Mouse (Mus musculus) activated CD4-positive, CD25-positive, alpha-beta regulatory T cell, adult 4 months (primary cell): ENCODE measurements around the gene Galk1. TPM values are rescaled to one million over a fixed set of nuclear protein-coding genes. Genes with fewer than 3 reads are reported as not detected.

ENCODE experiments used
- ATAC-seq: one replicate; pipeline ENCODE4 v1.8.0; 2017
- polyA plus RNA-seq, 2 experiments: library from polyadenylated mRNA; unstranded; fragments of 100-300 nt; shearing (Covaris generic); gene quantifications; one replicate each; pipeline ENCODE4 v1.2.1; 2017

Galk1 gene
- polyA plus RNA-seq, 2 experiments from 2014 or later, result 23.0 to 25.3 TPM

DNA sequence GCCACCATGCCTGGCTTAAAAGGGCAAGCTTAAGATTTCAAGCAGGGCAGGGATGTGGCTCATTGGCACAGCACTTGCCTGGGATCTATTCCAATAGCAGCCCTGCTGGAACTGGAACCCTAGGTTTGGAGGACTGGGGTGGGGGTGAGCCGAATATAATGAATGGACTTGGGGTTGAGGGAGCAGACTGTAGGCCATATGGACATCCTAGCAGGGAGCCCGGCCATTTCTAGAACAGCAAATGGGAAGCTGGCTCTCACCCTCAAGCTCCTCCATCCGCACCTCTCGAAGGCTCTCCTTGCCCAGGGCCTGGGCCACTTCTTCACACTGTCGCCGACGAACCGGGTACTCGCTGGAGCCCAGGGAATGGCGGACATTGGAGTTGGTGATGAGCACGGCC is 2.9 kb downstream of the Galk1 start:
- ATAC-seq, result no peak

DNA sequence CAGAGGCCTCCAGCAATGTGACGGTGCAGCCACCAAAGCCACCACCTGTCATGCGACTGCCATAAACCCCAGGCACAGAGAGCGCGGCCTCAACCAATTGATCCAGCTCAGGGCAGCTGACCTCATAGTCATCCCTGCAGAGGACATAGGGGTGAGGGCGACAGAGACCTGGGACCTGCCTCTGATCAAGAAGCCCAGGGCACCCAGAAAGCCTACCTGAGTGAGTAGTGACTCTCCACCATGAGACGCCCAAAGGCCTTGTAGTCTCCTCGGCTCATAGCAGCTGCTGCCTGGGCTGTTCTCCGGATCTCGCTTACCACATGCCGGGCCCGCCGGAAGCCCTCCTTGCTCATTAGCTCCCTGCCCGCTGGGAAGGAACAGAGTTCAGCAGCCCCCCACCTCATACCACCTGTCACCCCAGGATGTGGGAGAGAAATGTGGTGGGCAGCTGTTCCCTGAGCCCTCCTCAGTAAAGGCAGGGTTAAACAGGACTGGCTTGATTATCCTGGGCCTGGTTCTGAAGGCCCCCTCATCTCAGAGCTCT is 3.6 kb downstream of the Galk1 start:
- no peak for ATAC-seq

DNA sequence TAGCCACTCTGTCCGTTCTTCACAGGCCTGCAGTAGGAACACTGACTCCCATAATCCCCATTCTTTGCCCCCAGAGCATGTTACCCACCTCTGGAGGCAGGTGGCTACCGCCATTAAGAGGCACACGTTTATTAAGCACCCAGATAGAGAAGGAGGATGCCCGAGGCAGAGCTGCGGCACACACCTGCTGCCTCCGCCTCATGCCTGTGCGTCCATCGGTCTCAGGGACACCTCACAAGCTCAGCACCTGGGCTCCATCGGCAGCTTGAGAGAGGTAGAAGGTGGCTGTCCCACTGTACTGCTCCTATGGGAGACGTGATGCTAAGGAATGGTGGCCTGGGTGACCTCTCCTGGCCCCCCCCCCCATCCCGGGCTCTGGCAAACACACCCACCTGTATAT is 4.1 kb downstream of the Galk1 start:
- no peak for ATAC-seq

DNA sequence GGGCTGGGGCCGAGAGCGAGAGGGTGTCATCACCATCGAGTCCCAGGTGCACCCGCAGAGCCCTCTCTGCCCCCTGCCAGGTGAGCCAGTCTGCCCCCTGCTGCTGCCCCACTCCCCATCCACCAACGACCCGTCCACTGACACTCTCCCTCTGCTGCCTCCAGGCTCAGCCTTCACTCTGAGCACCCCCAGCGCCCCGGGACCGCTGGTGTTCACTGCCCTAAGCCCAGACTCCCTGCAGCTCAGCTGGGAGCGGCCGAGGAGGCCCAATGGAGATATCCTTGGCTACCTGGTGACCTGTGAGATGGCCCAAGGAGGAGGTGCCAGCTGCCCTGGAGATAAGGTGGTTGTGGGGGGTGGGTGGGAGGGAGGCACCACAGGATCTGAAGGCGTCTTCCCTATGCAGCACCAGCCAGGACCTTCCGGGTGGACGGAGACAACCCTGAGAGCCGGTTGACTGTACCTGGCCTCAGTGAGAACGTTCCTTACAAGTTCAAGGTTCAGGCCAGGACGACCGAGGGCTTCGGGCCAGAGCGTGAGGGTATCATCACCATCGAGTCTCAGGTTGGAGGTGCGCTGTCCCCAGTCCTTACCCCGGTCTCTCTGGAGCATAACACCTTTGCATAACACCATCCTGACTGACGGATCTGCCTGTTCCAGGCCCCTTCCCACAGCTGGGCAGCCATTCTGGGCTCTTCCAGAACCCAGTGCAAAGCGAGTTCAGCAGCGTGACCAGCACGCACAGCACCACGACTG is 5.2 kb downstream of the Galk1 start:
- no peak for ATAC-seq

DNA sequence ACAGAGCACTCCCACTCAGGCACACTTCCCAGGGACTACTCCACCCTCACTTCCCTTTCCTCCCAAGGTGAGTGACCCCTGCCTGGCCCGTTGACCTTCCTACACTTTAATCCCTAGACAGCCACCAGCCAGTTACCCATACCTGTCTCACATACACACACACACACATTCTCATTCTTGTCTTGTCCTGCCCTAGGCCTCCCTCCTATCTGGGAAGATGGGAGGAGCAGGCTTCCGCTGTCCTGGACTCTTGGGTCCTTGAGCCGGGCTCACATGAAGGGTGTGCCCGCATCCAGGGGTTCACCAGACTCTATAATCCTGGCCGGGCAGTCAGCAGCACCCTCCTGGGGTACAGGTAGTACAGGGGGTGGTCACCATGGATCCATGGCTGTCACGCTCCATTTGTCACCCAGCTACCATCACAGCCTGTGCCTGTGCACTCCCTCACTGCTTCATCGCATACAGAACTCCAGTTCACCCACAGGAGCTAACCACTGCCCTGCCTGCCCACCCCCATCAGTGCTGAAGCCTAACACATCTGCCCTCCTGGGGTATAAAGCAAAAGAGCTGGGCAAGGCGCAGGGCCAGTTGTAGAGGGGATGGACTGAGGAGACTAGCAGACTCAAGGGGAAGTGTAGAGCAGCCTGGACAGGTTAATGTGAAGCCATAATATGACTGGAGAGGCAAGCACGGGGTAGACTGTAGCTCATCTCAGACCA is 6.7 kb downstream of the Galk1 start:
- ATAC-seq, result no peak

DNA sequence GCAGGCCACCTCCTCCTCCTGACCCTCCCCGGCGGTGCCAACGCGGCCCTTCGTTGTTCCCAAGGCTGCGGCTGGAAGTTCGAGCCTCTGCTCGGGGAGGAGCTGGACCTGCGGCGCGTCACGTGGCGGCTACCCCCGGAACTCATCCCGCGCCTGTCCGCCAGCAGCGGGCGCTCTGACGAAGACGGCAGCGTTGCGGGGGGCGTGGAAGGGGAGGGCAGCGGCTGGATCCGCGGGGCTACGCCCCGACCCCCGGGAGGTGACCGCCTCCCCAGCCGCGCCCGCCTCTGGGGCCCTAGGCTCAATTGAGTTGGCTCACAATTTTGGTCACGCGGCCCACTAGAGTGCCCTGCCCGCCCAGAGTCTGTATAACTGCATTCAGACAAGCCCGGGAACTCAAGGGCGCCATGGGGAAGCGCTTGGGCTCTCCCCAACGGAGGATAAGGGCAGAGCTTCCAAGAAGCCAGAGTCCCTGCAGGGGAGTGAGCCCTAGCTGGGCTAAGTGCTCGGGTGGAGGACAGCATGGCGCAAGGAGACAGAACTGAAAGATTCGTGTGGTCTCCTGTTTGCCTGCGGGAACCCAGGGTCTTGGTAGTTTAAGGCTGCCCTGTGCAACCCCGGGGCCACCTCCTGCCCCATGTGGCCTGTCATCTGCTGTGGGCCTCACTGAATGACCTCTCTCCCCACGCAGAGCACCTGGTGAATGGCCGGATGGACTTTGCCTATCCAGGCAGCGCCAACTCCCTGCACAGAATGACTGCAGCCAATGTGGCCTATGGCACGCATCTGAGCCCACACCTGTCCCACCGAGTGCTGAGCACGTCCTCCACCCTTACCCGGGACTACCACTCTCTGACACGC is 7.4 kb downstream of the Galk1 start:
- ATAC-seq, result peak; percentile 52

DNA sequence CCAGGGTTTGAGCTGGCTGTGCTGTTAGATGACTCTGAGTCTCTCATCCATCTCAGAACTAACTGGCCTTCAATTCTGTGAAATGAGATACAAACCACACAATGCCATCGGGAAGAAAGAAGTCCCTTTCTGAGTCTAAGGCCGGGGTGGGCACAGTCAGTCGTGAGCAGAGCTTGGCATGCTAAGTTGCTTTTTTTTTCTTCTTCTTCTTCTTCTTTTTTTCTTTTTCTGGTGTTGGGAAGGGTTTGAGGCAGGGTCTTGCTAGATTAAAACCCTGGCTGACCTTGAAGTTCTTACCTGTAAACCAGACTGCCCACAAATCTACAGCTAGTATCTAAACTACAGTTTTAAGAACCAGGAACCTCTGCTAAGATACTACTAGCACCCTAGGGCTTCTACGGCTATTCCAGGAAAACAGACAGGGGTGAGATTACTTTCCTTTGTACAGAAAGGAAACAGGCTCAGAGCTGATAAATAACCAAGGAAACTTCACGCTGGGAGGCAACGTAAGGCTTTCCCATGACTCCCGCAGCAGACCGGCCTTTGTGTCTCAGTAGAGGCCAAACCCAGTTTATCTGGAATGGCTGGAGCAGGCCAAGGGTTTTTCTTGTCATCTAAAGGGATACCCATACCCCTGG is 8.2 kb downstream of the Galk1 start:
- ATAC-seq, result no peak

DNA sequence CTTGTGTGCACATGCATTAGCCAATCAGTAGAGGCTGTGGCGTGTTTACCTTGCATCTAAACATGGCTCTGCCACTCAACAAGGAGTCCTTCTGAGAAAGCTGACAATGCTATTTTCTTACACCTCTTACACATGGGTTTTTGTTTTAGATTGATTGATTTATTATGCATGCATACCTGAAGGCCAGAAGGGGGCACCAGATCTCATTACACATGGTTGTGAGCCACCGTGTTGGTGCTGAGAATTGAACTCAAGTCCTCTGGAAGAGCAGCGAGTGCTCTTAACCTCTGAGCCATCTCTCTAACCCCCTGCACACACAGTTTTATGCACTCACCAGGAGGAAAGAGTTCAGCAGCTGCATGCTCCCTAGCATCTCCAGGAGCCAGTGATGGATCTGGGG is 9.6 kb downstream of the Galk1 start:
- no peak for ATAC-seq

DNA sequence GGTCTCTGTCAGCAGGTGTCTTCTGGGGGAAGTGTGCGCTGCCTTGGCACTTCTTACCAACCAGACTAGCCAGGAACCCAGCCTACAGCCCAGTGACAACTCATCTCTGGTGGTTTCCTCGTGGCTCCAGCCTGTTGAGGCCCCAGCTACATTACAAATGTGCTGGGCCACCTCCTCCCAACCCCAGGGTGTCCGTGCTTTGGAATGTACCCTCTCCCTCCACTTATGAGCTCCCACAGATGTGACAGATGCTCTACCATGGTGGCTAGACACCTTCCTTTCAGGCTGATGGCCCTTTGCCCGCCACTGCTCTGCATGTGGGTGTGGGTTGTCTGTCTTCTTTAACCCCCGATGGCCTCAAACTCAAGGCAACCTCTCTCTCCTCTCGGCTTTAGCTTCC is 10.8 kb downstream of the Galk1 start:
- no peak for ATAC-seq

DNA sequence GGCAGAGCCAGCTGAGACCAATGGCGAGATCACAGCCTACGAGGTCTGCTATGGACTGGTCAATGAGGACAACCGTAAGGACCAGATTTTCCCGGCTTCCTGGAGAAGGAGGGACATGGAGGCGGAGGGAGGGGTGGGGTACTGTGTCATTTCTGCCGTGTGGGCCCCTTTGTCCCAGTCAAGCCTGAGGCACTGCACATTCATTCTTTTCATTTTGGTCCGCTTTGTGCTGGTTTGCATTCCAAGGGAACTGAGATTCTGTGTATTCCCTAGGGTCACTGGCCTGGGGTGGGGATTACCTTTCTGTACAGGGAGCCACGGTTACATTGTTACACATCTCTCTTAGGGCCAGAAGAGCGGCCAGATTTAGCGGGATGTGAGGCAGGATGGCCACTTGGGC is 11.9 kb downstream of the Galk1 start:
- no peak for ATAC-seq

DNA sequence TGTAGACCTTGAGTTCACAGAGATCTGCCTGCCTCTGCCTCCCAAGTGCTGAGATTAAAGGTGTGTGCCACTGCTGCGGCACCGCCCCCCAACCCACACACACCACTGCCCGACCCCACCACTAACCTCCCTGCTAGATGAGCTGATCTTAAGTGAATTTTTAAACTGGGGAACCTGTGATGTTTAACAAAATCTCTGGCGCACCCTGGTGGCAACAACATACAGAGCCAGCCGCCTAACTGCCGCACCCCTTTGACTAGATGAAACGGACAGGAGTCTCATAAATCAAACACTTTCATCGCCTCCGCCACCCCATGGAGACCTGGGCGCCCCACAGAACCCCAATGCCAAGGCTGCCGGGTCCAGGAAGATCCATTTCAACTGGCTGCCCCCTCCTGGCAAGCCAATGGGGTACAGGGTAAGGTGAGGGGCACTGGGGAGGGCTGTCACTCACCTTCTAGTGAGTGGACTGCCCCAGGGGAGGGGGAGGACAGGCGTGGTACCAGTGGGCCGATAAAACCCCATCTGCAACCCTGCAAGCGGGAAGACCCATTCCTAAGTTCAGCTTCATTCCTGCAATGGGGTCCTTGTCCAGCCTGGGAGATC is 12.9 kb downstream of the Galk1 start:
- ATAC-seq, result no peak

DNA sequence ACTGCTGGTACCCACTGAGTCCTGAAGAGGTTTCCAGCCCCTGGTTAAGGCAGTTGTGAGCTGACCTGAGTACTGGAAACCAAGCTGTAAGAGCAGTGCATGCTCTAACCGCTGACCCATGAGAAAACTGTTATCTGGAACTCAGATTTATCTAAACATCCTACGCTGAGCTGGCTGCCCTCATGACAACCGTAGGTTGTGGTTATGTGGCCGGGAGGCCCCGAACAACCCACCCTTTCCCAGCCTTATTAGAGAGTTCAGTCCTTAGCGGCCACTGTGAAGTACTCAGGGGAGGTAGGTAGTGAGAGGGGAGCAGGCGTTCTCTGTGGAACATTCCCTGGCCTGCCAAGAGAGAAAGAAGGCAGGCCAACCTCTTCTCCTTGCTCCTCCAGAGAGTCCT is 13.5 kb downstream of the Galk1 start:
- ATAC-seq, result no peak

DNA sequence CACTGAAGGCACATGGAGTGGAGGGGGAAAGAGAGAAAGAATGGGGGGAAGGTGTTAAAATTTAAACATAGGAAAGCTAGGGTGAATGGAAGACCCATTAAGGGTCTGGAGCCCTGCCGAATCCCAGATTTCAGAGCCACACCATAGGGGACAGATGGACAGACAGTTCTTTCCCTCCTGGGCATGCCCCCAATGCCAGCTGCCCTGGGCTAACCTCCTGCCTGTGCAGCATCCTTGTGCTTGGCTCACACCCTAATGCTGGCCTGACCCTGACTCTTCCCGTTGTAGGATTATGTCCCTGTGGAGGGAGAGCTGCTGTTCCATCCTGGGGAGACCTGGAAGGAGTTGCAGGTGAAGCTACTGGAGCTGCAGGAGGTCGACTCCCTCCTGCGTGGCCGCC is 14.9 kb downstream of the Galk1 start:
- no peak for ATAC-seq

DNA sequence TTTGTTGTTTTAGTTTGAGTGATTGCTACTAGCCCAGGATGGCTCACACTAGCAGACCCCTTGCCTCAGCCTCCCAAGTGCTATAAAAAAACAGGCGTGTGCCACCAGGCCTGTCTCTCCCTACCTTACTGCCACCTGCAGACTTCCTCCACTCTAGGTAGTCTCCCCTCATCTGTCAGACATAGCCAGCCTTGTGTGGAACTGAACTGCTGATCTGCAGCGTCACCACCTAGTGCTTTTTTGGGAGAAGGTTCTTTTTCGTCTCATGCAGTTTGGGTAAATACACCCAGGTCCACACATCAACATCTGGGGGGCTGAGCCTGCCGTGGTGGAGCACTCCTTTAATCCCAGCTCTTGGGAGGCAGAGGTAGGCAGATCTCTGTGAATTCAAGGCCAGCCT is 15.5 kb downstream of the Galk1 start:
- ATAC-seq, result no peak

DNA sequence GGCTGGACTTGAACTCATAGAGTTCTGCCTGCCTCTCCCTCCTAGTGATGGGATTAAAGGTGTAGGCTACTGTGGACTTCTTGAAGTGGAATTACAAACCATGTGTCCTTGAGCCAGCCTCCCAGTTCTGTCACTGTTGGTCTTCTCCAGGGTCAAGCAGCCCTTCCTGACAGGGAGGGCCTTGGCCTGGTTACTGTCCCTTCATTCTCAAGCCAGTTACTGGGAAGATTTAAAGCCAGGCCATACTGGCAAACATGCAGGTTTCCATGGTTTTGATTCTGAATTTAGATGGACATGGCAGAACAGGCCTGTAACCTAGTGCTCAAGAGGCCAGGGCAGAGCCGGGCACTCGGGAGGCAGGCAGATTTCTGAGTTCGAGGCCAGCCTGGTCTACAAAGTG is 17.3 kb downstream of the Galk1 start:
- ATAC-seq, result no peak

DNA sequence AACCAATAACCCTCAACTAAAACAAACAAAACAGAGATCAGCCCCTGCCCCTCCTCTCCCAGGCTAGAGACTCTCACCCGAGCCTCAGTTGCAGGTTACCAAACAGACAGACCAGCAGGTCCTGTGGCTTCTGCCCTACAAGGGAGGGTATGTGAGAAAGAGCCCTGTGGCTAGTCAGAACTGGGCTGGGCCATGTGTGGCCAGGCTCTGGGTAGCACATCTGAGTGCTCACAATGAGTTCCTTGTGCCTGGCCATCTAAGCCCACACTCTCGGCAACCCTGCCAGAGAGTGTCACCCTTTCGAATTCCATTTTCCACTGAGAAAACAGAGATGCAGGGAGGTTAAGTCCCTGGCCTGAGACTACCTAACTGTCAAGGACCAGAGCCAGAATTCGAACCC is 20.4 kb downstream of the Galk1 start:
- no peak for ATAC-seq

DNA sequence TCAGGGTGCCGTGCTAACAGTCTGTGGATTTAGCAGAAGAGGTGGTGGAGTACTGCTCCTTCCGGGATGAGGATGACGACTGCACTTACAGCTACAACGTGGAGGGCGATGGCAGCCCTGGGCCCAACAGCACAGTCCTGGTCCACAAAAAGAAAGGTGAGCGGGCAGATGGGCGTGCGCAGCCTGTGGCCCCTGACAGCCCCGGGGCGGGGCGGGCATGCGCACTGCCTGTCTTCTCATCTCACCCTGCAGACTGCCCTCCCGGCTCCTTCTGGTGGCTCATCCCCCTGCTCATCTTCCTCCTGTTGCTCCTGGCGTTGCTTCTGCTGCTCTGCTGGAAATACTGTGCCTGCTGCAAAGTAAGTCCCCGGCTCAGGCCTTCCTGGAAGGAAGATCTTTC is 22.8 kb downstream of the Galk1 start:
- ATAC-seq, result no peak

DNA sequence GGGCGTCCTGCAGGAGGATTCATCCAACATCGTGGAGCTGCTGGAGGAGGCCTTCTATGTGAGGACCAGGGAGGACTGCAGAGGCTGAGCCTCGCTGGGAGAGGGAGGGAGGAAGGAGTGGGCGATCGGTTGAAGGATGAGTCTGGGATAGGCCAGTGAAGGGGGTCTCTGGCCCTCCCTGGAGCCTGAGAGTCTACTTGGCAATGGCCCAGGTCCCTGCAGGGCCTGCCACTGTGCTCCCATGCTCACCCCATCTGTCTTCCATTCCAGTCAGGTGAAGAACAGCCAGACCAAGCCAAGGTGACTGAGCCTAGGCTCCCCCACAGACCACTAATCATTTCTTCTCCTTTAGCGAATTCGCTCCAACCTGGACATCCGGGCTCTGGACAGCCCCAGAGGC is 29.2 kb downstream of the Galk1 start:
- ATAC-seq, result no peak

DNA sequence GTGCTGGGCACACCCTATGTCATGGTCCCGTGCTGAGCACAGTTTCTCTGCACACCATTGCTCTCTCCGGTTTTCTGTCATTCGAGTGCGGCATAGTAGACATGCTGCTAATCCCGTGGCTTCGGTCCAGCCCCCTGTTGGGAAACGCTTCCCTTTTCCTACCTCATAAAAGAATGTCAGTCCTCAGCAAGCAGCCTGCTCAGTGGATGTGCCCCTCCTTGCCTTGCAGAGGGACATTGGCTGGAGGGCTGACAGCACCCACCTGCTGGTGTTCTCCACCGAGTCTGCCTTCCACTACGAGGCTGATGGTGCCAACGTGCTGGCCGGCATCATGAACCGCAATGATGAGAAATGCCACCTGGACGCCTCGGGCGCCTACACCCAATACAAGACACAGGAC is 30.0 kb downstream of the Galk1 start:
- no peak for ATAC-seq

DNA sequence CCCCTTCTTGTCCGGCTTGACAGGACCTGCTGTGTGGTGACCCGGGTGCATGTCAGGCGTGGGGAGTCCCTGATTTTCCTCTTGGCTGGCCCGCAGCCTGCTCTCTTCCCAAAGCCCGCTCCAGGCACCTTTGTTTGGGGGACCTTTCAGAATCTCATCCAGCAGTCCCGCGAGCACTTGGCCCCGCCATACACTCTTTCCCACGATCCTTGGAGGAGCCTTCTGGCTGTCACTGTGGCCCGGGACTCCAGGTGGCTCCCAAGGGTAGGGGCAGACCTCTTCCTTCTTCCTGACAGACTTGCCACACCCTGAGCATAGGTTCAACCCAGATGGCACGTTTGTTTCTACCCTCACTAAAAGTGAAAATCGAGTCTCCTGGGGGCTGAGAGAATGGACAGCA is 37.0 kb downstream of the Galk1 start:
- no peak for ATAC-seq

DNA sequence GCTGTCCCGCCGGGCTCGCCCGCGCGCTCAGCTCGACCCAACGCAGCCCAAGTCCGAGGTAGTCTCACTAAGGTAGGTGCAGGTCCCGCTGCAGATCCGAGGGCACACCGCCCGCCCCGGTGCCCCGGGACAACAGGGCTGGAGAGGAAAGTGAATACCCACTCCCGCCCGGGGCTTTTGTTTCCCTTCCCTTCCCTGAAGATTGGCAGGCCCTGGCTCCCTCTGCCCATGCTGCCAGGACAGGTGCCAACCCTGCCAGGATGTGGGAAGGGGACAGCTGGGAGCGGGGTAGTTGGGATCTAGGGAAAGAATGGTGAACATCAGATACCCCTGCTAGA is 37.5 kb downstream of the Galk1 start:
- ATAC-seq, result no peak

DNA sequence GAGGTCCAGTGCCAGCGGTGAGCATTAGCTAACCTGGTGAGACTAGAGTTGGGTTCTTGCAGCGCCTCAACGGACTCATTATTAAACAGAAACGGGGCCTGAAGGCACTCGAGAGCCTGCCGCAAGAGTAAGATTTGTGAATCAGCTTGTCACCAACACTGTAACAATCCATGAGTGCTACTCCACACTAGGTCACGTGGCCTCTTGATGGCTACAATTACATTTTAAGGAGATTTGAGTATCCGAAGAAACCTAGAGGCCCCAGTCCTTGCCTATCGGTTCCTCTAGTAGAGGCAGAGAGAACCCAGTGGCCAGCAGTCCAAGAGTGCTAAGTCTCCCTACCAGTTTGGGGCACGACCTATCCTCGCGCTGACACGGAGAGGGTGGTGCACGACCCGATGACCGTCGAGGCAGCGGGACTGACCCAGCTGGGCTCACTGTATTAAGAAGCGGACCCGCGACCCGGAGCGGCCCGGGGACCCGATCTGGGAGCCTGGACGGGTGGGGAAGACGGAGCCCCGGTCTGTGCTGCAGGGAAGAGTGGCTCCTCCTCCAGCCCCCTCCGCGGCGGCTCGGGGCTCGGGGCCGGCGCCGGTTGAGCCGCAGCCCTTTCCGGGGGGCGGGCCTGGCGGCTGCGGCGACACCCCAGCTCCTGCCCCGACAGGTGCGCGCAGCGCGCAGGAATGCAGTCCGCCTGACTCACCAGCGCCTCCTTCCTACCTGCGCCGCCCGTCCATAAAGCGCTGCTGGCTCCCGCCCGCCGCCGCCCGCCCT is 38.0 kb downstream of the Galk1 start, which contains the start of gene Itgb4:
Gene Itgb4, plus strand, starts transcription at position 401 of the 774 bp plus-strand sequence.
- ATAC-seq, result peak; percentile 32
